Mouse (Mus musculus) thymus, adult 2 months (tissue): ENCODE results near the gene Zc2hc1c.

Experiments used
- CTCF ChIP-seq: fragments of 200-500 bp; IDR thresholded peaks from 2 replicates; pipeline ENCODE4 v1.5.1; 2012; ENCODE audit warnings: mild to moderate bottlenecking, control low read depth, low read length, moderate library complexity, borderline replicate concordance; ENCODE audit not compliant: control insufficient read depth, poor library complexity, insufficient read depth; ENCODE audit errors: extremely low read depth
- POLR2A ChIP-seq: fragments of 200-500 bp; IDR thresholded peaks from 2 replicates; pipeline ENCODE4 v1.6.1; 2012; ENCODE audit warnings: mild to moderate bottlenecking, low read length, control low read depth, moderate library complexity; ENCODE audit not compliant: control insufficient read depth, poor library complexity, insufficient read depth; ENCODE audit errors: extremely low read depth

DNA sequence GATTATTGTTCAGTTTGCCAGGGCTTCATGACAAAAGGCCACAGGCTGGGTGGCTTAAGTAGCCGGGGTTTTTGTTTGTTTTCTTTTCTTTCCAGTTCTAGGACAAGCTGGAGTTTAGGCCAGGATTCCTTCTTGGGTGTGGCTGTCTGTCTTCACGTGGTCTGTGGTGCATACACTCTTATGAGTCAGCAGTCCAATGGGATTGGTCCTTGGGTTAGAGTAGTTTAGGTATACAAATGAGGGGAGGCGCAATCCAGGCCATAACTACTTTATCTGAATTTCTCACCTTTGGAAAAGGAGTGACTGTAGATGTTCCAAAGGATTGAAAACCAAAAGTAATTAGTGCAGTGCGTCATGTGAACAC lies 16.6 kb upstream of the Zc2hc1c start:
- TF ChIP-seq POLR2A (no peak), CTCF (no peak)
